Mouse (Mus musculus) kidney, adult 2 months (tissue): ENCODE measurements around the gene Mief1.

Experiments
- CTCF ChIP-seq: fragments of 200-500 bp; conservative IDR thresholded peaks from 2 replicates; pipeline ENCODE4 v1.5.1; 2011; ENCODE audit warnings: low read depth, mild to moderate bottlenecking, control low read depth, low read length, moderate library complexity, mixed read lengths; ENCODE audit not compliant: insufficient read depth, insufficient read length
- POLR2A ChIP-seq: fragments of 200-500 bp; IDR thresholded peaks from one replicate; pipeline ENCODE4 v1.6.1; 2011; ENCODE audit warnings: low read depth, low read length, control low read depth

- TF ChIP-seq CTCF, result no peak
- no peak for TF ChIP-seq POLR2A
These were observed 34.3 kb upstream of the Mief1 start for GRCm38 (mm10) chr15:80199556-80199955.
